Mouse (Mus musculus) right cerebral cortex, adult 2 months (tissue): ENCODE measurements around the gene Ank3.

Source experiments
- DNase-seq, 2 experiments: peaks; one replicate each; pipeline ENCODE4 v3.0.0; 2021 to 2022; ENCODE audit warnings: low spot score in 2 of 2

The Ank3 gene

DNA sequence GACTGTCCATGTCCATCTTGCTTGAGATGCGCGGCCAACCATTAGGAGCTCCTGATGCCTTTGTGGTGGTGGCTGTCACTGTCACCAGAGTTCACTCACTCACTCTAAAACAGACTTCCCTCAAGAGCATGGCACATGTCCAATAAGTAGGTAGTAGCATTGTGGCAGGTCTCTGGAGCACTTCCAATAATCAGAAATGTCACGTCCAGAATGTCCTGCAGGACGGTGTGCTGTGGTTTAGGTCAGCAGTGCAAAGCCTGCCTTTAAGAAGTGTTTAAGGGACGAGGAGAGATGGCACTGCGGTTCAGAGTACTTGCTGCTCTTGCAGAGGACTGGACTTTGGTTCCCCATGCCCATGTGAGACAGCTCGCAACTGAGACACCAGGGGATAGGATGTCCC is 433.0 kb downstream of the Ank3 start:
- DNase-seq, result no peak

DNA sequence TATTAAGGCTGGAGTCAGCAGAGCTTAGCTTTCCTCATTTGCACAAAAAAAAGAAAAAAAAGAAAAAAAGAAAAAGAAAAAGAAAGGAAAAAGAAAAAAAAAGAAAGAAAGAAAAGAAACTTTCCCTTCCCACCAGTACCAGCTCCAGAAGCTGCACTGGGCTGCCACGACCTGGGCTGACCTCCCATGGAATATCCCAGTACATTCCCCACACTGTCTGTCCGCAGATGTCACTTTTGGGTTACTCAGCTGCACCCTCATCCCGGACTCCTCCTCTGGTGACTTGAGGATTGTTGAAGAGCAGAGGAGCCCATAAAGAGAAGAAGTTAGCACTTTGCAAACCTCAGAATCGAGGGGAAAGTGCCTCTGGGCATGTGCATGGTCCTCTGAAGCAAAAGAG is 433.7 kb downstream of the Ank3 start:
- no peak for DNase-seq

GRCm38 (mm10) chr10:69832822-69833221 is 434.2 kb downstream of the Ank3 start:
- DNase-seq, result no peak

DNA sequence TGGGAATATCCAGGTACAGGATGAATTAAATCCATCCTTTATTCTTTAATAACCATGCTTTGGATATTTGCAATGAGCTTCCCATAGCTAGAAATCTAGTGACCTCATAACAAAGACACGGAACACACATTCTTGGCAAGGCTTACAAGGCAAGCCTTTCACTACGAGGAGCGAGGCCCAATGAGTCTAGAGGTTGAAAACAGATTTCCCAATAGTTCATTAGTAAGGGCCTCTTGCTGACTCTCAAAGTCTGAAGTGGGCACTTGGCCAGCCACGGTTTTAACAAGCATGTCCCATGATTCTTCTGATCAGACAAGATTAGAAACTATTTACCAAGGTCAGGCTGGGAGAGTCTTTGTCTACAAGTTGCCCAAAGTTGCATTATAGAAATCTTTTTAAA is 436.1 kb downstream of the Ank3 start:
- DNase-seq, result no peak

DNA sequence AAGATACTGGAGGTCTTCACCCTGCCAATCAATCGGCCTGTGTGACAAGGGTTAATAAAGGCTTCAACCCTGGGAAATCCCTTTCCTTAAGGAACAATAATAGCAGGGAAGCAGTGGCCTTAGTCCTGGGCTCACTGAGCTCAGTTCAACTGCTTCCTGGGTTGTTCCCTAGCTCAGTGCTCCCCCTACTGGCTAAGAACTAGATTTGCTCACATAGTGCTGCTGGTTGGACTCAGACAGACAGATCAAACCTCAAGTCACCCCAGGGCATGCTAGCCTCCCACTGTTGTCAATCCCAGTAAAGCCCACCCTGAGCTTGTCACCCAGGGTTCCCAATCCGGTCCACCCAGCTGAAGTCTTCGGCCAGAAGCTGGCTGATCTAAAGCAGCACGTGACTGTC is 447.2 kb downstream of the Ank3 start:
- DNase-seq, result no peak

DNA sequence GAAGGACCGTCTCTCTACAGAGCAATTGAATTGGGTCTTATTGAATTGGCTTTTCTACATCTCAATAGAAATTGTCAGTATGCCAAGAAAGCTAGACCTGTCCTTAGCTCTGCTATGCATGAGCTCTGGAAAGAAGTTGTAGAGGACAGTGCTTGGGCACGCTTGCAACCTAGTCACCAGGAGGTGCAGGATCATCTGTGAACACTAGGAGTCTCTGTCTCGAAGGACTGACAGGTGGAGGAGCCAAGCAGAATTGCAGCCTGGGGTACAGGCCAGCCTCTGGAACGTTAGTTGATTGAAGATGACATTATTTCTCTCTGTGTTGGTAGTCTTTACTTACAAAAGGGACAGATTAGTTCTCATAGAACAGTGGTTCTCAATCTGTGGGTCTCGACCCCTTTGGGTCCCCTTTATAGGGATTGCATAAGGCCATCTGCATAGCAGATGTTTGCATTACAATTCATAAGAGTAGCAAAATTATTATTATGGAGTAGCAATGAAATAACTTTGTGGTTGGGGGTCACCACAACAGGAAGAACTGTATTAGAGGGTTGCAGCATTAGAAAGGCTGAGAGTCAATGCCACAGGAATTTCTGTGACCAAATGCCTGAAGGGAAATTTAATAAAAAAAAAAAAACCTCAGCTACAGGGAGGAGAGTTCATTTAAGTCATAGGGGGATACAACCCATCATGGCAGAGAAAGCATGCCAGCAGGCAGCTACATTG is 454.0 kb downstream of the Ank3 start:
- DNase-seq, result no peak

DNA sequence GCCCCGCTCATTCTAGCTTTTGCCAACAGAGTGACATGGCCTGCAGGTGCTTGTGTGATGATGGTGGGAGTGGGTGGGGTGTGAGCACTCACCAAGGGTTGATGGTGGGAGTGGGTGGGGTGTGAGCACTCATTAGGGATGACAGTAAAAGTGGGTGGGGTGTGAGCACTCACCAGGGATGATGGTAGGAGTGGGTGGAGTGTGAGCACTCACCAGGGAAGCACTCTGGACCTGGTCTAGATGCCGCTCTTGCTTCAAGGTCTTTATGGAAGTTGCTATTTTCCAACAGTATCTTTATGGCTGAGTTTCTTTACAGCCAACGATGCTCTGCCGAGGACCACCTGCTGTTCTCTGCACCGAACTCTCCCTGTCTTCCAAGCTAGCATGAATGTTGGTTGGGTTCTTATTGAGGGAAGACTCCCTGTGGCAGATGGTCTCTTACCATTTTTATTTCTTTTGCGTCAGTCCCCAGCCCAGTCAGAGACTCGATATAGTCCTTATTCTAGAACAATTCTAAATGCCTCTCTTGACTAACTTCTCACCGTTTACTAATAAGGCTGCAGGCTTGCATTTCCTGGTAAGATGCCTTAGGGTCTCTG is 456.1 kb downstream of the Ank3 start:
- DNase-seq, result peak; percentile 53 to 56

DNA sequence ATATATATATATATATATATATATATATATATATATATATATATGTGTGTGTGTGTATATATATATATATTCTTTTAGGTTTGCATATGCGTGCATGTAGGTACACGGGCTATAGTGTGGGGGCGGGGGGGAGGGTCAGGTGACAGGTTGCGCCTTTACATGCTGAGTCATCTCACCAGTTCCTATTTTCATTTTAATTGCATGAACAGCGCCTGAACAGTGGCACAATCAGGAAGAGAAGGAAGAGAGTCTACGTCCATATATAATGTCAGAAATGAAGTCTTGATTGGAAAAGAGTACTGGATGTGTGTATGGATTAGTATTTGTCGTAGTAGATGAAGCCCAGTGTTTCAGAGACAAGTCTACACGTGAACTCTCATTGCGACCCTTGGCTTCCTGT is 459.4 kb downstream of the Ank3 start:
- DNase-seq, result no peak

DNA sequence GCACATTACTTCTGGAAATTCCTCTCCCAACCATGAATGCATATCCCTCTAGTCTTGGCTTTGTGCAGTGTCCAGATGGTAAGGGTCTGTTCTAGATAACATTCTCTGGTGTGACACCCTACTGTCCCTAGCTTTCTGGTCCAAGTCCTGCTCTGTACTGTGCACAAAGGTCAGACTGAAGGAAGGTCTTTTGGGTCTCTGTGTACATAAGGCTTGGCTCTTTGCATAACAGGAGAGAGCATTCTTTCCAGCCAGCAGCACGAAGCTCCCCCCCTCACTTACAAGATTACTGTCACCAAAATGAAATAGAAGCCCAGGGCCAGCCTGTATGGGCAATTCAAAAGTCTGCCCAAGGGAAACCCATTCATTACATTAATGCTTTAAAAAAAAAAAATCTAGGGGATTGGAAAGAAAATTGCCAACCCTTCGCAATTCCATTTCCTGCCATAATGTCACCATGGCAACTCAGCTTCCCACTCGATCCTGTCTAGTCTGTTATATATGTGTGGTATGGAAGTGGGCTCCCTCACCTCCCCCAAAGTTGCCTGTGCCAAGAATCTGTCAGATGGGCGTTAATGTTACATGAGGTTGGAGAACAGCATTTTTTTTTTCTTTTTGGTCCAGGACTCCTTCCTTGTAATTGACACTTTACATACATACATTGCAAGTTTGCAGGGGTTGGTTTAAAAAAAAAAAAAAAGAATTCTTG is 460.5 kb downstream of the Ank3 start:
- peak; percentile 67 to 73 for DNase-seq

DNA sequence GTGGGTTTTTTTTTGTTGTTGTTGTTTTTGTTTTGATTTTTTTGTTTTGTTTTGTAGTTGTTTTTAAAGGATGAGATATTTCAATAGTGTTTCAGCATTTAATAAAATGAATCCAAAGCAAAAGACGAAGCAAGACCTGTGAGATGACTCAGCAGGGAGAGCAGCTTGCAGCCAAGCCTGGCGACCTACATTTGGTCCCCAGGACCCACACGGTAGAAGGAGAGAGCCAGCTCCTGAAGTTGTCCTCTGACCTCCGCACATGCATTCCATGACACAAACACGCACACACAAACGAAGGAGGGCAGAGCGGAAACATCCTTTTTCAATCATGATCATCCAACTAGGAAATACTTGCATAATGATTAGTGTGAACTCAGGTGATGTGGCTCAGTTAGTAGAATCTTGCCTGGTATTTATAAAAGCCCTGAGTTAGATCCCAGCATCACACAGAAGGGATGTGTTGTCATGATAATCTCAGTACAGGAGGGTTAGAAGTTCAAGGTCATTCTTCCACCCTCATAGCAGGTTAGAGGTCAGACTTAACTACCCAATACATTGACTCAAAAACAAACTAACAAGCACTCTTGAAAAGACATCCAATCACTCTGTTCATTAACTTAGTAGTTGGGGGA is 461.4 kb downstream of the Ank3 start:
- DNase-seq, result no peak

DNA sequence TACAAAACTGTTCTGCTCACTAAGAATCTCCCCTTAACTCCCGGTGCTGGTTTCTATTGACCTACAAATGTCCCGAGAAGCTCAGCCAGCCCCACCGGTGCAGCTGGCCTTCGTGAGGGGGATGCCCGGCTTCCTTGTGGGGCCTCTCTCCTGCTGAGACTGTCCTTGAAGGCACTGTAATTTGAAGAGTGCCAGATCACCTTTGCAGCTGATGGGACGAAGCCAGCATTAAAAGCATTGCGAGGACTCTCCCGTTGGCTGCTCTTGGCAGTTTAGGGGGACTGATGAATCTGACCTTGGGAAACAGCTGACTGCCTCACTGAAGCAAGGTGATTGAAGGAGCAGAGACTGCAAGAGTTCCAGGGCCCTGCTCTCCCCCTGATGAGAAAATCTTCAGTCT is 464.3 kb downstream of the Ank3 start:
- DNase-seq, result no peak

GRCm38 (mm10) chr10:69870348-69870747 is 471.8 kb downstream of the Ank3 start:
- DNase-seq, result peak; percentile 81 to 83

GRCm38 (mm10) chr10:69870947-69871346 is 472.4 kb downstream of the Ank3 start:
- DNase-seq, result no peak

DNA sequence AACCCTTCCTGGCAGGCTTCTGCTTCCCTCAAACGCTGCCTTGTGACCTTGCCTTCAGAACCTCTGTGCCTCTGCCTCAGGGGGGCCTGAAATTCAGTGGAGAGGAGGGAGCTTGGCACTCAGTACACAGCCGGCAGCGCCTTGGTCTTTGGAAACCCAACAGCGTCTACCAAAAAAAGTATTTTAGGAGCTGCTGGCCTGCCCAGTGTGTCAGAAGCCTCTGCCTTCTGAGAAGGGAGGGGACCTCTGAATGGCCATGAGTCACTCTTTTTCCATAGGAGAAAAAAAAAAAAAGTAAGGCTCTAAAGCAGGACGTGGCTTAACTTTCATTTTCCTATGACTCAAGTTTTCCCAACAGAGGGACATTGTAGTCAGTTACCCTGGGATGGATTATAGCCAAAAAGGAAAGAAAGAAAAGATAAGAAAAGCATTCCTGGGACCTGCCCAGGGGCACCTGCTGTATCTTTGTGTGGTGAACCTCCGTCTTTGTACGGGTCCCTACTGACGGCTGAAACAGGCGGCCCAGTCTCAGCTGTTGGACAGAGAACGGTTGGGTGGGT is 473.7 kb downstream of the Ank3 start:
- DNase-seq, result no peak

DNA sequence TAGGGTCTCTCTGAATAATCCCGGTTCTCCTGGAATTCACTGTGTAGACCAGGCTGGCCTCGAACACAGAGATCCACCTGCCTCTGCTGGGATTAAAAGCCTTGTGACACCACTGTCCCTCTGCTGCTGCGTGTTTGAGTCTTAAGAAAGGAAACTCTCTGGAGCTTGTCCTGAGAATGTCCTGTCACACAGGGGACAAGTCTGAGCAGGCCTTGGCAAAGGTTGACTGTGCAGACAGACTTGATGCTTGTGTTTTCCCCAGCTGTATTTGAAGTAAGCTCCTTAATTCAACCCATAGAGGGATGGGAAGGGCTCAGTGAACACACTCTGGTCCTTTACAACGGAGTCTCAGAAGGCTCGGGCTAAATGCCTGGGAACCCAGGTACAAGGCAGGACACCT is 474.3 kb downstream of the Ank3 start:
- no peak for DNase-seq

DNA sequence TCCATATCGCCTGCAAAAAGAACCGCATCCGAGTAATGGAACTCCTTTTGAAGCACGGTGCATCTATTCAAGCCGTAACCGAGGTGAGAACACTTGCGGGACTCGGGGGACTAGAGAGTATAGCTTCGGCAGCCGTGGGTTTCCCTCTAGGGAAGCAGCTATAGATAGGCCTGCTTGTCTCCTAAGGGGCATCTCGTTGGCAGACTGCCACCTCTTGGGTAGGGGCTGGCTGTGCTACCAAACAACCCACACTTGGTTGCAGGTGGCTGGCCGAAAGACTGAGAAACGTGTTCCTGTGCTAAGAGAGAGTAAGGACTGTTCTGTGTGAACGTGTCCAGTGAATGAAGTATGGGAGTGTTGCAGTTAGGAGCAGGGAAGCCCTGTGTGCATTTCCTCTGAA is 476.2 kb downstream of the Ank3 start:
- DNase-seq, result peak; percentile 32 to 38

DNA sequence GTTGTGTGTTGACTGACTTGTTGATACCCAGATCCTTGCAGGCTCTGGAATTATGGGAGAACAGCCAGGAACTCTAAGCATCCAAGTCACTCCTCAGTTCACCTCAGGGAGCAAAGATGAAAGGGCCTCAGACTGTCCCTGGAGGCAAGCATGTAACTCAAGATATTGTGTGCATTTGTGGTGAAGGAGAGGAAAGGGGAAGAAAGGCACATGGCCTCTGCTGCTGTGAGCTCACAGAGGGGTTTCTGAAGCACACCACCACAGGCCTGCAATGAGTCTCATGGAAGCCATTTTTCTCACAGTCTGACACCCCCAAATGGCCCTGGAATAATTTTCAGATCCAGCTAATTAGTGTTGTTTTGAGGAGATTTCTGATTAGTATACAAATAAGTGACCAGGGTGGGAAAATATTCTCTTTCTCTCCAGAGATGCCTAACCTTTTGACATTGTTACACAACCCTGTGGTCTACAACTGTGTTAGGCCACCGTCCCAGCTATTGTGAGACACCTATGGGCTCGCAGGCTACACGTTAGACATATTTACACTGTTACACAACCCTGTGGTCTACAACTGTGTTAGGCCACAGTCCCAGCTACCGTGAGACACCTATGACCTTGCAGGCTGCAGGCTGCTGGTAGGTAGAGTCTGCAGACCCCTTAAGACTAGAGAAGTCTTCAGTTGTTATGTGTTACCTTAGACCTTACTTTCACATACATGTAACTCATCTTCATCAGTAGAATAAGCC is 485.5 kb downstream of the Ank3 start:
- no peak for DNase-seq

DNA sequence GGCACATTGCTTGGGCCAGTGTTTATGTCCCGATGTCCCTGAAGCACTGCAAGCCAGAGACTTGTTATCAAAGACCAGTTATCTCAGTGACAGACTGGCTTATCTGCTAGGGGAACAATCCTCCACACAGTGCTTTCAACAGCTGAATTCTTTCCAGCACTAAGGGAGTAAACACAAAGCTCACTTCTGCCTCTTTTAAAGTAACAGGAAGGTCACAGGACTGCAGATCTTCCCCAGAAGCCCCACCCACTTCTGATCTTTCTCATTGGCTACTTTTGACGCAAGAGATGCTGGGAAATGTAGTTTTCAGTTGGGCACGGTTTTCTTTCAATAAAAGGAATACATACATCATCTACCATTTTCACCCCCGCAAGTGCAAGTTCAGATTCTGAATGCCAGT is 489.8 kb downstream of the Ank3 start:
- DNase-seq, result peak; percentile 45 to 50

DNA sequence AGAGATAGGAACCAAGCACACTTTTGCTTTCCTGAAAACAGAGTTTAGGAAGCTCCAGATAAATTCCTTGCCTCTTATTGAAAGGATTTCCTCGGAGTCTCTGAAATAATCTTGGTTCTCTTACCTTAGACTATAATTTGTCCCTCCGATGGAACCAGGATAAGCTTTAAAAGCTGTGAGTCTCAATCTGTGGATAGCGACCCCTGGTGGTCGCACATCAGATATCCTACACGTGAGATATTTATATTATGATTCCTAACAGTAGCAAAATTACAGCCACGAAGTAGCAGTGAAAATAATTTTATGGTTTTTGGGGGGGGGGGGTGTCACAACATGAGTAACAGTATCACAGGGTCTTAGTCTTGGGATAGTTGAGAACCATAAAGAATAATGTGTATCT is 491.2 kb downstream of the Ank3 start:
- DNase-seq, result no peak

- DNase-seq, result no peak
Measured at GRCm38 (mm10) chr10:69890389-69890985, 491.9 kb downstream of the Ank3 start.

- DNase-seq, result no peak
Measured at GRCm38 (mm10) chr10:69892162-69892561, 493.6 kb downstream of the Ank3 start.
